Mouse (Mus musculus) midbrain, embryonic 12.5 days (tissue): ENCODE results near the gene Cttnbp2nl. TPM values are rescaled to one million over a fixed set of nuclear protein-coding genes. Genes with fewer than 3 reads are reported as not detected.

ENCODE experiments used
- ATAC-seq: fragments of 200-750 bp; cut with Nextera tagmentation; 2 replicates; pipeline ENCODE4 v1.8.0; 2017; ENCODE audit warnings: low read depth, moderate TSS enrichment, moderate library complexity; ENCODE audit not compliant: low FRiP score
- H3K27ac ChIP-seq: fragments of 300-500 bp; sonication (generic); replicated peaks from 2 replicates; pipeline ENCODE4 v1.5.1; 2016; ENCODE audit warnings: mild to moderate bottlenecking
- H3K27me3 ChIP-seq: fragments of 300-500 bp; sonication (generic); 2 replicates; pipeline ENCODE4 v1.6.1; 2016; ENCODE audit warnings: mild to moderate bottlenecking
- H3K36me3 ChIP-seq: fragments of 300-500 bp; sonication (generic); 2 replicates; pipeline ENCODE4 v1.6.1; 2016
- H3K4me1 ChIP-seq: fragments of 300-500 bp; sonication (generic); 2 replicates; pipeline ENCODE4 v1.6.1; 2016
- H3K4me2 ChIP-seq: fragments of 300-500 bp; sonication (generic); replicated peaks from 2 replicates; pipeline ENCODE4 v1.6.1; 2016; ENCODE audit warnings: mild to moderate bottlenecking, moderate library complexity
- H3K4me3 ChIP-seq: fragments of 300-500 bp; sonication (generic); 2 replicates; pipeline ENCODE4 v1.5.1; 2016; ENCODE audit warnings: mild to moderate bottlenecking
- H3K9ac ChIP-seq: fragments of 300-500 bp; sonication (generic); replicated peaks from 2 replicates; pipeline ENCODE4 v1.6.1; 2016; ENCODE audit warnings: mild to moderate bottlenecking, moderate library complexity
- H3K9me3 ChIP-seq: fragments of 300-500 bp; sonication (generic); 2 replicates; pipeline ENCODE4 v1.6.1; 2016; ENCODE audit warnings: mild to moderate bottlenecking
- WGBS: fragments of 180-500 bp; shearing (Covaris S2); methylation state at CpG from one replicate; pipeline ENCODE4 v1.1.7; 2016; 5-methylcytosine and 5-hydroxymethylcytosine counted together
- polyA plus RNA-seq: library from polyadenylated mRNA; unstranded; fragments of >200 nt; fragmentation: Nextera tagmentation; extraction: Ambion mirVana; gene quantifications from 2 replicates; pipeline ENCODE4 v1.2.1, GENCODE M21; 2016

Gene Cttnbp2nl
- polyA plus RNA-seq, 1 experiment from 2014 or later: 53.3 TPM

DNA sequence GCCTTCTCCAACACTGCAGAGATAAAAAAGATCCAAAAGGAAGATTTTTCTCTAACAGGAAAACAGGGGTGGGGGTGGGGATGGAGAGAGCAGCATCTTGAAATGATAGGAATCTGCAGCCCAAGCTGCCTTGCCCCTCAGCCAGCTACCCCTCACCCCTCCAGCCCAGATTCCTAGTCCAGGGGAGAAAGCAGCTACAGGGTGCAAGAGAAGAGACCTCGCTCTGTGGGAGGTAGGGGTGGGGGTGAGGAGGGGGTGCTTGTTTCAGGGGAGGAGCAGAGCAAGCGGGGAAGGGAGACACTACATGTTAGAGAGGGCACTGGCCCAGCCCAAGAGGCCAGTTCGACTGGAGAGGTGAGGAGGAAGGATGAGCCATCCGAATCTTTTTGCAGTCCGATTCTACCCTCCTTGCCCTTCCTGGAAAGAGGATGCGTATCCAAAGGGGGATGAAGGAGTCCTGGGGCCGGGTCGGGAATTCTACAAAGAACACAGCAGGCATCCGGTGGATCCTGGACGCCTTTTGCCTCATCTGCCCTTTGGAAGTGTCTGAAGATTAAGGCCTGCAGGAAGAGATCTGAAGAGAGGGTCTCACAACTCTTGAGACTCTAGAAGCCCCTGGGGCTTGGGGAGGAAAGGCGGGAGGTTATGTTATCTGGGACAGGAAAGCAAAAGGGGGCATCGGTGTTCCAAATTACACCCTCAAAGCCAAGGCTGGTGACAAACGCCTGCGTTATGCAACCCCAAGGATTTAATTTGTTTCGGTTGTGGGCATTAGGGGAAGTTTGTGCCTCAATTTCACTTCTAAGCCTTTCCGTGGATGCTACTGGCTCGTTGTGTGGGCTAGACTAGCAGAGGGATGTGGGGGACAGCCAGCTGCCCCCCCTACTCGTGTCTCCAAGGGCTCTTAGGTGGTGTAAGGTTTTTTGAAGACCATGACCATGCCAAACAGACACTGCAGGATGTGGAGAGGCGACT lies 92.6 kb downstream of the Cttnbp2nl start:
- no peak for ATAC-seq
- Histone ChIP-seq H3K4me3 (peak overlapping the region; percentile 56), H3K27ac (no peak overlapping the region), H3K9ac (no peak overlapping the region), H3K36me3 (0 out of 2 replicates have a peak, but pooled peaks cover 6% of the 10 kb centered on the region), H3K27me3 (peaks cover 78% of the 10 kb centered on the region), H3K4me2 (peak overlapping the region; percentile 77; the same call in 1 of the 2 replicates), H3K9me3 (no peaks in the 10 kb centered on the region), H3K4me1 (peaks cover 22% of the 10 kb centered on the region)
- 5% methylated on average over 19 of the region's 19 CpGs for WGBS

DNA sequence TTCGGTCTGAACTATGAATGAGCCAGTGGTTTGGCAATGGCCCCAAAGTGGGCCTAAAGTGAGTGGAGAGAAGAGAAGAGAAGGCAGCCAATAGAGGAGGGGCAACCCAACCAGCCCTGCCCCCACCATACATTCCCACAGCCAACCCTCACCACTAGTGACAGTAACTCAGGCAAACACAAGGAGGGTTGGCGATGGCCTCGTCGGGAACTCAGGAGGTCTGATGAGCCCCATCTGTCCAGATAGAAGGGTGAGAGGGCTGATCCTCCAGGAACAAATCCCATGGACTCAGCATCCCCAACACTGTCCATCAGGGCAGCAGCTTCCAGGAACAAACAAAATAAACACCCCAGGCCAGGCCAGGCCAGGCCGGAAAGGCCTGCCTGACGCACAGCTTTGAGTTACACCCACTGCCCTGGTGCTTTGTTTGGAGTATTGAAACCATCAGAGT lies 96.8 kb downstream of the Cttnbp2nl start:
- no peak for ATAC-seq
- no peak overlapping the region for H3K4me2 ChIP-seq
- H3K9me3 ChIP-seq: no peaks in the 10 kb centered on the region
- no peak overlapping the region for H3K27ac ChIP-seq
- H3K4me3 ChIP-seq: no peak overlapping the region
- H3K36me3 ChIP-seq: peaks cover 27% of the 10 kb centered on the region
- peaks cover under 1% of the 10 kb centered on the region; the same call in 1 of the 2 replicates for H3K4me1 ChIP-seq
- H3K27me3 ChIP-seq: peaks cover 37% of the 10 kb centered on the region
- 82% methylated on average over 6 of the region's 6 CpGs for WGBS
- H3K9ac ChIP-seq: no peak overlapping the region

DNA sequence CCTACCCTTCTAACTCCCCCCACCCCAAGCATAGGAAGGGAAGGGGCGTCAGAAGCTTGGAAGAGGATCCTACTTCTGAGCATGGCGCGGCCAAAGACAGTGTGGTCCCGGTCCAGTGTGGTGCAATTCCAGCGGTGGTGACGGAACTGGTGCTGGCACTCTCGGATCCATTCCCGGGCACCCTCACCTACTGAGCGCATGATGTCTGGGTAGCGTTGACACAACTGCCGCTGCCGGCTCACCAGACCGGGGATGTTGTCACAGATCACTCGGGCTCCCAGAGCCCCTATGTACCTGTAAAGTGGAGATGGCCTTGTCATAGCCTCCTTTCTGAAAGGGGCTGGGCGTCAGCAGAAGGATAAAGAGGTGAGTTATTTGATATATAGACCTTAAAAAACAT lies 98.4 kb downstream of the Cttnbp2nl start:
- Histone ChIP-seq H3K4me1 (no peaks in the 10 kb centered on the region), H3K4me2 (no peak overlapping the region), H3K27me3 (peaks cover 21% of the 10 kb centered on the region), H3K4me3 (no peak overlapping the region), H3K36me3 (peaks cover 38% of the 10 kb centered on the region), H3K9ac (no peak overlapping the region), H3K27ac (no peak overlapping the region), H3K9me3 (no peaks in the 10 kb centered on the region)
- ATAC-seq: no peak
- 97% methylated on average over 15 of the region's 15 CpGs for WGBS

DNA sequence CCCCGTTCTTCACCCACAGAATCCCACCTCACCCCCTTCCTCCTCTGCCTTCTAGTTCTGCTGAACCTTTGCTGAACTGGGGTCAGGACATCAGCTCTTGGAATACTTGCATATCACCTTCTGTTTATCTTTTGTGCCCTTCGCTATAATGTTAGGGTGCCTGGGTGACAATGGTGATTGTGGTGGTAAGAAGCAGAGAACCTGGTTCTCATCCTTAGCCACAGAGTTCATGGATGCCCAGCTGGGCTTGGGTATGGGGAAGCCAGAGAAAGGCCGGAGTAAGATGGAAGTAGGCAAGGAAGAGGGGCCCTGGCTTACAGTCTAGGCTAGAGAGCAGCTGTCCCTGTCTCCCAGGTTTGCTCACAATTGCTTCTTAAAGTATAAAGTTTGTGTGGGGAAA lies 98.8 kb downstream of the Cttnbp2nl start:
- ATAC-seq: no peak
- 95% methylated on average over 3 of the region's 3 CpGs for WGBS
- H3K4me1 ChIP-seq: no peaks in the 10 kb centered on the region
- H3K27ac ChIP-seq: no peak overlapping the region
- peaks cover 16% of the 10 kb centered on the region for H3K27me3 ChIP-seq
- H3K4me2 ChIP-seq: no peak overlapping the region
- H3K36me3 ChIP-seq: peaks cover 38% of the 10 kb centered on the region
- H3K9ac ChIP-seq: no peak overlapping the region
- H3K4me3 ChIP-seq: no peak overlapping the region
- H3K9me3 ChIP-seq: no peaks in the 10 kb centered on the region

DNA sequence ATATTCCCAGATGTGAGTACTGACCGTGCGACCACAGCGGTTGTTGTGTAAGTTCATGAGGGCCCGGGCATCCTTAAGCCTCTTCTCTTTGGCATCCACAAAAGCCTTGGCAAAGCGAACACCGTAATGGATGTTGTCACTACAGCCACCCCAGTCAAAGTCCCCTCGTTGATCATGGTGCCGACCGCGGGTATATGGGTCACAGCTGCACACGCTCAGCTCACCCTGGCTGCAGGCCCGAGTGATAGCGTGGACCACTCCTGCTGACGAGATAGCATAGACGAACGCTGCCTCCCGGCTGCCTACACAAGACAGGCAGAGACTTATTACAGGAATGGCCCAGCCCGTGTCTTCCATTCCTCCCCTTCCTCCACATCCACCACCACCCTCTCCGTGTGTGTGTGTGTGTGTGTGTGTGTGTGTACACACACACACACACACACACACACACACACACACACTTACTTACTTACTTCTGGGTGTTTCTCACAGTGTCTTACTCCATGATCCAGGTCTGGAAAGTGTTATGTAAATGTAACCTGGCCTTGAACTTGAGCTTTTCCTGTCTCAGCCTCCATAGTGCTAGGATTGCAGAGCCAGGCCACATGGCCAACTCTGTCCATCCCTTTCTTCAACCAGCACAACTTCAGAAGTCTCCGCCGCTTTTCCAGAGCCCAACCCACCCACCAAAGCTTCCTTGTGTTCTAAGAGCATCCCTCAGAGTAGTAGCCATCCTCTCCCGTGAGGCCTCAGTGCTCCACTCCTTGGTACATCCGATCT lies 99.9 kb downstream of the Cttnbp2nl start:
- no peak for ATAC-seq
- Histone ChIP-seq H3K9me3 (no peaks in the 10 kb centered on the region), H3K4me2 (no peak overlapping the region), H3K27ac (no peak overlapping the region), H3K36me3 (peaks cover 45% of the 10 kb centered on the region), H3K4me3 (no peak overlapping the region), H3K4me1 (no peaks in the 10 kb centered on the region), H3K9ac (no peak overlapping the region), H3K27me3 (peaks cover 6% of the 10 kb centered on the region; the same call in 1 of the 2 replicates)
- 94% methylated on average over 22 of the region's 23 CpGs for WGBS

Other genes starting within 250 kb of the Cttnbp2nl start
- gene Mov10, start 234.6 kb downstream of the Cttnbp2nl start, polyA plus RNA-seq: 14.6 and 15.2 TPM in 2 replicates
- gene St7l, start 189.1 kb downstream of the Cttnbp2nl start, polyA plus RNA-seq: 40.9 and 44.5 TPM in 2 replicates
- 220 and 225 TPM in 2 replicates for gene Capza1, start 188.6 kb downstream of the Cttnbp2nl start, polyA plus RNA-seq
- gene Wnt2b, start 91.2 kb downstream of the Cttnbp2nl start, polyA plus RNA-seq: 1.3 and 1.7 TPM in 2 replicates
- not detected in 2 replicates for gene 4930564D02Rik, start 13.7 kb upstream of the Cttnbp2nl start, polyA plus RNA-seq